Mouse (Mus musculus): ENCODE results near the gene Kctd12b. TPM values are rescaled to one million over a fixed set of nuclear protein-coding genes. Genes with fewer than 3 reads are reported as not detected.
"Not testable (repeated sequence)": the region's sequence is repeated elsewhere in the genome, so short reads cannot be mapped to it uniquely, and the experiment has no call there.

Gene Kctd12b
- under 1 TPM; 0.16 to 0.24 TPM for polyA plus RNA-seq (2017; shearing (Covaris generic))

- peak; percentile 57 for ATAC-seq
Measured at GRCm38 (mm10) chrX:153695782-153696395, at the start of gene Kctd12b. Kctd12b (minus strand) TSS chrX:153696391.

GRCm38 (mm10) chrX:153742493-153742892, 46.3 kb upstream of the Kctd12b start:
- ATAC-seq, result no peak

GRCm38 (mm10) chrX:153735697-153736096, 39.5 kb upstream of the Kctd12b start:
- no peak for ATAC-seq

GRCm38 (mm10) chrX:153724400-153724799, 28.2 kb upstream of the Kctd12b start:
- no peak for ATAC-seq

GRCm38 (mm10) chrX:153723110-153723916, 27.1 kb upstream of the Kctd12b start, which contains the start of gene Nbdy:
Nbdy (plus strand) TSS chrX:153723590.
- peak; percentile 74 for ATAC-seq

GRCm38 (mm10) chrX:153719602-153720001, 23.4 kb upstream of the Kctd12b start:
- peak; percentile 37 for ATAC-seq

GRCm38 (mm10) chrX:153716716-153717115, 20.5 kb upstream of the Kctd12b start:
- ATAC-seq, result no peak

- ATAC-seq, result no peak
Measured at GRCm38 (mm10) chrX:153707735-153708134, 11.5 kb upstream of the Kctd12b start.

GRCm38 (mm10) chrX:153700463-153700862, 4.3 kb upstream of the Kctd12b start:
- no peak for ATAC-seq

GRCm38 (mm10) chrX:153668233-153668632, 28.0 kb downstream of the Kctd12b start:
- ATAC-seq, result not testable (repeated sequence)

- ATAC-seq, result no peak
Measured at GRCm38 (mm10) chrX:153664903-153665302, 31.3 kb downstream of the Kctd12b start.

GRCm38 (mm10) chrX:153656949-153657348, 39.2 kb downstream of the Kctd12b start:
- ATAC-seq, result no peak

- no peak for ATAC-seq
Measured at GRCm38 (mm10) chrX:153640615-153641014, 55.6 kb downstream of the Kctd12b start.

- ATAC-seq, result no peak
Measured at GRCm38 (mm10) chrX:153636247-153636646, 59.9 kb downstream of the Kctd12b start.

Other genes with a start within 250 kb of the Kctd12b start
- 1 to 10 TPM; 3.1 to 5.9 TPM for gene Ubqln2, start 198.2 kb downstream of the Kctd12b start, polyA plus RNA-seq (2017; shearing (Covaris generic))
- not detected for gene Cypt3, start 137.8 kb downstream of the Kctd12b start, polyA plus RNA-seq (2017; shearing (Covaris generic))
- 10 to 100 TPM; 46.3 to 48.4 TPM for gene Nbdy, start 27.2 kb upstream of the Kctd12b start, polyA plus RNA-seq (2017; shearing (Covaris generic))
- 10 to 100 TPM; 13.7 to 17.0 TPM for gene Spin2c, start 135.8 kb upstream of the Kctd12b start, polyA plus RNA-seq (2017; shearing (Covaris generic))

All from activated CD4-positive, CD25-positive, alpha-beta regulatory T cell, adult 4 months (primary cell).